Comparison of ENCODE assay signal across 17 mouse cellular contexts in genomic region chr6:136906283-136906936, GRCm38 (mm10). TPM values are rescaled to one million over a fixed set of nuclear protein-coding genes. Genes with fewer than 3 reads are reported as not detected.
A peak's percentile ranks its signal among the peaks of the same experiment; 100 is the strongest.
DNase-seq lines count a peak whose midpoint lies in the region; ATAC-seq and TF ChIP-seq lines count a peak whose summit lies in the region.
"Had no signal": no experiment of that assay in that cellular context is flagged by ENCODE, and none has a peak within 500 bp of the region (broad histone marks: within the 10 kb centered on the region; RNA-seq: fewer than 3 reads in every experiment).

No protein-coding gene starts in this region.

- H3K4me3 ChIP-seq in heart, embryonic 10.5 days, result no peak overlapping the region
- H3K4me3 ChIP-seq in heart, embryonic 12.5 days, result no peak overlapping the region
- H3K4me3 ChIP-seq in lung, postnatal 0 days (ENCODE audit: low read depth, low read length), result no peak overlapping the region
- no peak overlapping the region for H3K4me3 ChIP-seq in heart, postnatal 0 days (ENCODE audit: low read depth, low read length)
- H3K4me3 ChIP-seq in stomach, embryonic 16.5 days (replicated peaks; ENCODE audit: low read length), result no peak overlapping the region
- H3K4me3 ChIP-seq in hindbrain, embryonic 12.5 days, result no peak overlapping the region
- H3K4me3 ChIP-seq: heart, embryonic 13.5 days; limb, embryonic 12.5 days had no signal

- WGBS in heart, embryonic 10.5 days, result 70% methylated on average over 19 of the region's 19 CpGs
- WGBS in heart, embryonic 12.5 days, result 64% methylated on average over 19 of the region's 19 CpGs
- WGBS in lung, postnatal 0 days, result 54% methylated on average over 19 of the region's 19 CpGs
- 63% methylated on average over 19 of the region's 19 CpGs for WGBS in heart, postnatal 0 days
- WGBS in stomach, embryonic 16.5 days, result 65% methylated on average over 19 of the region's 19 CpGs
- WGBS in hindbrain, embryonic 12.5 days, result 81% methylated on average over 19 of the region's 19 CpGs

- H3K9ac ChIP-seq in heart, embryonic 12.5 days, result no peak overlapping the region
- no peak overlapping the region for H3K9ac ChIP-seq in lung, postnatal 0 days (replicated peaks; ENCODE audit: low read depth)
- H3K9ac ChIP-seq in heart, postnatal 0 days (replicated peaks; ENCODE audit: low read depth, low read length), result no peak overlapping the region
- no peak overlapping the region for H3K9ac ChIP-seq in stomach, embryonic 16.5 days (ENCODE audit: low read length)
- H3K9ac ChIP-seq in hindbrain, embryonic 12.5 days, result no peak overlapping the region
- H3K9ac ChIP-seq: heart, embryonic 13.5 days; limb, embryonic 12.5 days had no signal

- TF ChIP-seq CTCF in lung, postnatal 0 days (IDR thresholded peaks at IDR 0.05), result no peak
- no peak for TF ChIP-seq CTCF in heart, postnatal 0 days (IDR thresholded peaks at IDR 0.05; ENCODE audit: low read depth)

- no peak for DNase-seq in heart, embryonic 10.5 days (ENCODE audit: low spot score)
- no peak for DNase-seq in lung, postnatal 0 days (ENCODE audit: low spot score)
- DNase-seq in lung, adult 18-20 months, result no peak
- no peak for DNase-seq in heart, postnatal 0 days (ENCODE audit: low spot score)
- DNase-seq in adrenal gland, postnatal 36 days, result no peak
- DNase-seq: cerebellum, adult 11-12 months; right cerebral cortex, postnatal 14 days; thymus, postnatal 4 days had no signal

- peak overlapping the region; percentile 33; the same call in 1 of the 2 replicates for H3K27ac ChIP-seq in heart, embryonic 10.5 days
- no peak overlapping the region for H3K27ac ChIP-seq in heart, embryonic 12.5 days (ENCODE audit: poor library complexity, severe bottlenecking)
- H3K27ac ChIP-seq in lung, postnatal 0 days (ENCODE audit: low read length), result peak overlapping the region; percentile 77
- H3K27ac ChIP-seq in heart, postnatal 0 days (ENCODE audit: low read depth), result peak overlapping the region; percentile 52; the same call in 1 of the 2 replicates
- H3K27ac ChIP-seq in stomach, embryonic 16.5 days (ENCODE audit: low read length), result peak overlapping the region; percentile 53
- H3K27ac ChIP-seq in hindbrain, embryonic 12.5 days, result no peak overlapping the region
- H3K27ac ChIP-seq: heart, embryonic 13.5 days; limb, embryonic 12.5 days had no signal

- H3K27me3 ChIP-seq in heart, embryonic 10.5 days (ENCODE audit: insufficient read depth, poor library complexity, severe bottlenecking), result no peaks in the 10 kb centered on the region
- H3K27me3 ChIP-seq in heart, embryonic 12.5 days (replicated peaks), result no peaks in the 10 kb centered on the region
- H3K27me3 ChIP-seq in lung, postnatal 0 days (replicated peaks; ENCODE audit: insufficient read depth, low read length), result no peaks in the 10 kb centered on the region
- H3K27me3 ChIP-seq in heart, postnatal 0 days (ENCODE audit: control insufficient read depth, insufficient read depth, low read length), result no peaks in the 10 kb centered on the region
- H3K27me3 ChIP-seq in stomach, embryonic 16.5 days (ENCODE audit: control insufficient read depth, insufficient read depth, low read length), result no peaks in the 10 kb centered on the region
- no peaks in the 10 kb centered on the region for H3K27me3 ChIP-seq in hindbrain, embryonic 12.5 days
- H3K27me3 ChIP-seq: limb, embryonic 12.5 days had no signal

- peaks cover 17% of the 10 kb centered on the region for H3K4me1 ChIP-seq in heart, embryonic 10.5 days
- peaks cover 19% of the 10 kb centered on the region for H3K4me1 ChIP-seq in heart, embryonic 12.5 days (replicated peaks)
- H3K4me1 ChIP-seq in lung, postnatal 0 days (ENCODE audit: insufficient read depth, low read depth, low read length), result no peaks in the 10 kb centered on the region; the same call in 1 of the 2 replicates
- H3K4me1 ChIP-seq in heart, postnatal 0 days (ENCODE audit: control insufficient read depth, insufficient read depth), result peaks cover 9% of the 10 kb centered on the region; the same call in 1 of the 2 replicates
- peaks cover 23% of the 10 kb centered on the region for H3K4me1 ChIP-seq in stomach, embryonic 16.5 days (ENCODE audit: control insufficient read depth, insufficient read depth, low read length)
- H3K4me1 ChIP-seq in hindbrain, embryonic 12.5 days, result peaks cover 3% of the 10 kb centered on the region

- H3K36me3 ChIP-seq in heart, embryonic 10.5 days, result no peaks in the 10 kb centered on the region
- H3K36me3 ChIP-seq in heart, embryonic 12.5 days, result no peaks in the 10 kb centered on the region
- no peaks in the 10 kb centered on the region for H3K36me3 ChIP-seq in lung, postnatal 0 days (ENCODE audit: insufficient read depth, low read length)
- H3K36me3 ChIP-seq in heart, postnatal 0 days (replicated peaks; ENCODE audit: control insufficient read depth, insufficient read depth, low read length), result no peaks in the 10 kb centered on the region
- no peaks in the 10 kb centered on the region for H3K36me3 ChIP-seq in stomach, embryonic 16.5 days (ENCODE audit: control insufficient read depth, insufficient read depth, low read length)
- H3K36me3 ChIP-seq in hindbrain, embryonic 12.5 days, result no peaks in the 10 kb centered on the region
- H3K36me3 ChIP-seq: heart, embryonic 13.5 days; limb, embryonic 12.5 days had no signal

- TF ChIP-seq EP300 in lung, postnatal 0 days (IDR thresholded peaks at IDR 0.05), result no peak
- no peak for TF ChIP-seq EP300 in heart, postnatal 0 days (IDR thresholded peaks at IDR 0.05; ENCODE audit: low read depth)

- no peaks in the 10 kb centered on the region for H3K9me3 ChIP-seq in heart, embryonic 10.5 days
- H3K9me3 ChIP-seq in heart, embryonic 12.5 days (replicated peaks), result no peaks in the 10 kb centered on the region
- no peaks in the 10 kb centered on the region for H3K9me3 ChIP-seq in lung, postnatal 0 days (ENCODE audit: low read length)
- no peaks in the 10 kb centered on the region for H3K9me3 ChIP-seq in heart, postnatal 0 days (replicated peaks; ENCODE audit: control insufficient read depth, low read length)
- no peaks in the 10 kb centered on the region for H3K9me3 ChIP-seq in stomach, embryonic 16.5 days (replicated peaks; ENCODE audit: control insufficient read depth, low read length)
- no peaks in the 10 kb centered on the region for H3K9me3 ChIP-seq in hindbrain, embryonic 12.5 days (replicated peaks)
- H3K9me3 ChIP-seq: heart, embryonic 13.5 days; limb, embryonic 12.5 days had no signal

- no peak overlapping the region for H3K4me2 ChIP-seq in heart, embryonic 12.5 days
- no peak overlapping the region for H3K4me2 ChIP-seq in lung, postnatal 0 days (replicated peaks; ENCODE audit: low read depth, low read length)
- H3K4me2 ChIP-seq in heart, postnatal 0 days (ENCODE audit: low read depth, low read length), result no peak overlapping the region
- no peak overlapping the region for H3K4me2 ChIP-seq in stomach, embryonic 16.5 days (ENCODE audit: low read depth, low read length)
- H3K4me2 ChIP-seq in hindbrain, embryonic 12.5 days (replicated peaks), result no peak overlapping the region
- H3K4me2 ChIP-seq: heart, embryonic 13.5 days; limb, embryonic 12.5 days had no signal

- no peak for ATAC-seq in heart, embryonic 12.5 days (ENCODE audit: insufficient number of reproducible peaks, low FRiP score)
- peak; percentile 29 for ATAC-seq in lung, postnatal 0 days
- peak; percentile 31; the same call in 1 of the 2 replicates for ATAC-seq in heart, postnatal 0 days (ENCODE audit: insufficient read depth, low read depth)
- peak; percentile 49; the same call in 1 of the 2 replicates for ATAC-seq in stomach, embryonic 16.5 days (ENCODE audit: insufficient read depth, low FRiP score)
- no peak for ATAC-seq in hindbrain, embryonic 12.5 days (ENCODE audit: low FRiP score)
- ATAC-seq: activated CD4-positive, CD25-positive, alpha-beta regulatory T cell, adult 4 months; hindbrain, embryonic 16.5 days had no signal

RNA-seq across cellular contexts. Expression of gene Erp27, which starts 15.6 kb away (rescaled TPM):
- 0.55 and 0.73 TPM in 2 replicates for polyA plus RNA-seq in heart, embryonic 10.5 days (2016; fragmentation: Nextera tagmentation; extraction: Ambion mirVana)
- 0.98 and 1.0 TPM in 2 replicates for polyA plus RNA-seq in heart, embryonic 12.5 days (2016; fragmentation: Nextera tagmentation; extraction: Ambion mirVana)
- polyA plus RNA-seq in lung, postnatal 0 days (2015; fragmentation: Nextera tagmentation; extraction: Ambion mirVana), result 0.61 and 0.74 TPM in 2 replicates
- 1.7 TPM in 1 of 2 replicates, not detected in the other for total RNA-seq in heart, postnatal 0 days (2014; rRNA removed; ENCODE audit: low replicate concordance)
- 0.75 and 0.83 TPM in 2 replicates for polyA plus RNA-seq in heart, postnatal 0 days (2015; fragmentation: Nextera tagmentation; extraction: Ambion mirVana)
- polyA plus RNA-seq in stomach, embryonic 16.5 days (2015; fragmentation: Nextera tagmentation; extraction: Ambion mirVana), result 41.0 and 44.8 TPM in 2 replicates
- not detected in 2 replicates for polyA plus RNA-seq in hindbrain, embryonic 12.5 days (2016; fragmentation: Nextera tagmentation; extraction: Ambion mirVana)
- under 1 TPM in 1 of 2 experiments, not detected in 1; 0.26 TPM for total RNA-seq in adrenal gland, postnatal 36 days (2021)

RNA-seq across cellular contexts. Expression of gene Pde6h, which starts 17.2 kb away (rescaled TPM):
- polyA plus RNA-seq in heart, embryonic 10.5 days (2016; fragmentation: Nextera tagmentation; extraction: Ambion mirVana), result not detected in 2 replicates
- 0.22 TPM in 1 of 2 replicates, not detected in the other for polyA plus RNA-seq in heart, embryonic 12.5 days (2016; fragmentation: Nextera tagmentation; extraction: Ambion mirVana)
- polyA plus RNA-seq in lung, postnatal 0 days (2015; fragmentation: Nextera tagmentation; extraction: Ambion mirVana), result 0.27 and 0.60 TPM in 2 replicates
- 0.19 TPM in 1 of 2 replicates, not detected in the other for total RNA-seq in heart, postnatal 0 days (2014; rRNA removed; ENCODE audit: low replicate concordance)
- 0.04 and 0.25 TPM in 2 replicates for polyA plus RNA-seq in heart, postnatal 0 days (2015; fragmentation: Nextera tagmentation; extraction: Ambion mirVana)
- 0.06 TPM in 1 of 2 replicates, not detected in the other for polyA plus RNA-seq in stomach, embryonic 16.5 days (2015; fragmentation: Nextera tagmentation; extraction: Ambion mirVana)
- polyA plus RNA-seq in hindbrain, embryonic 12.5 days (2016; fragmentation: Nextera tagmentation; extraction: Ambion mirVana), result not detected in 2 replicates
- total RNA-seq in adrenal gland, postnatal 36 days (2021), result not detected
- polyA plus RNA-seq: heart, embryonic 13.5 days had no signal

RNA-seq across cellular contexts. Expression of gene Mgp, which starts 30.8 kb away (rescaled TPM):
- polyA plus RNA-seq in heart, embryonic 10.5 days (2016; fragmentation: Nextera tagmentation; extraction: Ambion mirVana), result 10.7 and 12.2 TPM in 2 replicates
- 139 TPM in 2 replicates for polyA plus RNA-seq in heart, embryonic 12.5 days (2016; fragmentation: Nextera tagmentation; extraction: Ambion mirVana)
- 1,533 and 1,851 TPM in 2 replicates for polyA plus RNA-seq in lung, postnatal 0 days (2015; fragmentation: Nextera tagmentation; extraction: Ambion mirVana)
- total RNA-seq in heart, postnatal 0 days (2014; rRNA removed; ENCODE audit: low replicate concordance), result 344 and 362 TPM in 2 replicates
- polyA plus RNA-seq in heart, postnatal 0 days (2015; fragmentation: Nextera tagmentation; extraction: Ambion mirVana), result 403 and 465 TPM in 2 replicates
- 224 and 245 TPM in 2 replicates for polyA plus RNA-seq in stomach, embryonic 16.5 days (2015; fragmentation: Nextera tagmentation; extraction: Ambion mirVana)
- 16.6 and 35.9 TPM in 2 replicates for polyA plus RNA-seq in hindbrain, embryonic 12.5 days (2016; fragmentation: Nextera tagmentation; extraction: Ambion mirVana)
- 100 to 1,000 TPM; 136 to 192 TPM for total RNA-seq in adrenal gland, postnatal 36 days (2021)
- total RNA-seq: megakaryocyte-erythroid progenitor cell, adult 5-6 weeks; neutrophil, adult 5-6 weeks had no signal
- polyA plus RNA-seq: activated CD4-positive, CD25-positive, alpha-beta regulatory T cell, adult 4 months had no signal

RNA-seq across cellular contexts. Expression of gene Arhgdib, which starts 35.3 kb away (rescaled TPM):
- polyA plus RNA-seq in heart, embryonic 10.5 days (2016; fragmentation: Nextera tagmentation; extraction: Ambion mirVana), result 105 and 111 TPM in 2 replicates
- polyA plus RNA-seq in heart, embryonic 12.5 days (2016; fragmentation: Nextera tagmentation; extraction: Ambion mirVana), result 93.8 and 99.8 TPM in 2 replicates
- polyA plus RNA-seq in lung, postnatal 0 days (2015; fragmentation: Nextera tagmentation; extraction: Ambion mirVana), result 68.4 and 70.8 TPM in 2 replicates
- total RNA-seq in heart, postnatal 0 days (2014; rRNA removed; ENCODE audit: low replicate concordance), result 42.2 and 45.9 TPM in 2 replicates
- polyA plus RNA-seq in heart, postnatal 0 days (2015; fragmentation: Nextera tagmentation; extraction: Ambion mirVana), result 56.7 and 58.8 TPM in 2 replicates
- polyA plus RNA-seq in stomach, embryonic 16.5 days (2015; fragmentation: Nextera tagmentation; extraction: Ambion mirVana), result 57.8 and 69.5 TPM in 2 replicates
- 27.7 and 29.0 TPM in 2 replicates for polyA plus RNA-seq in hindbrain, embryonic 12.5 days (2016; fragmentation: Nextera tagmentation; extraction: Ambion mirVana)
- 10 to 100 TPM; 20.4 to 24.2 TPM for total RNA-seq in adrenal gland, postnatal 36 days (2021)

RNA-seq across cellular contexts. Expression of gene Art4, which starts 48.9 kb away (rescaled TPM):
- 12.8 and 15.8 TPM in 2 replicates for polyA plus RNA-seq in heart, embryonic 10.5 days (2016; fragmentation: Nextera tagmentation; extraction: Ambion mirVana)
- polyA plus RNA-seq in heart, embryonic 12.5 days (2016; fragmentation: Nextera tagmentation; extraction: Ambion mirVana), result 21.8 and 22.5 TPM in 2 replicates
- polyA plus RNA-seq in lung, postnatal 0 days (2015; fragmentation: Nextera tagmentation; extraction: Ambion mirVana), result 7.5 and 7.9 TPM in 2 replicates
- total RNA-seq in heart, postnatal 0 days (2014; rRNA removed; ENCODE audit: low replicate concordance), result 19.3 and 28.8 TPM in 2 replicates
- polyA plus RNA-seq in heart, postnatal 0 days (2015; fragmentation: Nextera tagmentation; extraction: Ambion mirVana), result 8.7 and 11.4 TPM in 2 replicates
- 6.9 and 7.9 TPM in 2 replicates for polyA plus RNA-seq in stomach, embryonic 16.5 days (2015; fragmentation: Nextera tagmentation; extraction: Ambion mirVana)
- polyA plus RNA-seq in hindbrain, embryonic 12.5 days (2016; fragmentation: Nextera tagmentation; extraction: Ambion mirVana), result 0.47 and 0.75 TPM in 2 replicates
- 1 to 10 TPM; 3.6 to 6.0 TPM for total RNA-seq in adrenal gland, postnatal 36 days (2021)

Comparison
In these comparisons a context has a peak if more than half of its experiments do, and no peak if none do; other contexts are left out.
1. H3K27ac ChIP-seq: peak in heart, embryonic 10.5 days (single experiment), lung, postnatal 0 days (single experiment), heart, postnatal 0 days (single experiment) and stomach, embryonic 16.5 days (single experiment); none in heart, embryonic 12.5 days (single experiment) and hindbrain, embryonic 12.5 days (single experiment).
2. ATAC-seq: peak in lung, postnatal 0 days (single experiment), heart, postnatal 0 days (single experiment) and stomach, embryonic 16.5 days (single experiment); none in heart, embryonic 12.5 days (single experiment) and hindbrain, embryonic 12.5 days (single experiment).
3. RNA of gene Erp27, which starts 15.6 kb away (polyA plus RNA-seq): 41.0 to 44.8 TPM in stomach, embryonic 16.5 days; 0.98 to 1.0 TPM in heart, embryonic 12.5 days, 0.75 to 0.83 TPM in heart, postnatal 0 days, 0.61 to 0.74 TPM in lung, postnatal 0 days, 0.55 to 0.73 TPM in heart, embryonic 10.5 days and not detected in hindbrain, embryonic 12.5 days; every median in the first group is over 10 times any median in the second.